Mouse (Mus musculus): ENCODE measurements around the gene Pank3. TPM values are rescaled to one million over a fixed set of nuclear protein-coding genes. Genes with fewer than 3 reads are reported as not detected.

Gene Pank3
- total and polyA plus RNA-seq, 3 experiments, result 18.2 to 40.2 (median 22.5) TPM

DNA sequence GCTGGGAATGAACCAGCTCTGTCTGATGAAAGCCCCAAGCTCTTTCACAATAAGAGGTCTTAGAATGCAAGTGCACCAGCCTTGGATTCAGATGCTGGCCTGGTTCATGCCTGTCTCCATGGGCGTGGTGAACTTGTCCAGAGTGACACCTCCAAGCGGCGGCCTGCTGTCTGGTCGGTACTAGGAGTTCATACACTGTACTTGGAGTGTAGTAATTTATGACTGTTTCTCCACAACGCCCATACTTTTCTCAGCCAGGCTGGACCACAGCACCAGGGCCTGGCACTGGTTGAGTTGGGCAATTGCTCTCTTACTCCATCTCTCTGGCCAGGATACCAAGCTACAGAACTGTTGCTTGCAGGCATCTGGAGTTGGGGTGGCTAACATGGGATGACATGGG is 45.4 kb upstream of the Pank3 start:
- no peak overlapping the region for H3K27ac ChIP-seq (ENCODE audit: insufficient read depth, low read depth)
- H3K4me1 ChIP-seq (ENCODE audit: control insufficient read depth in 1 of 2, insufficient read depth in 2 of 2), result 0 out of 4 replicates have a peak, but pooled peaks cover 0 to 2% of the 10 kb centered on the region in 2 experiments
- in situ Hi-C loops (cut with MboI; ENCODE audit: low pct_ligation_motif_present, low pct_unique_long_range_greater_than_20kb, low sequenced_read_pairs), result no loop called here
- H3K79me2 ChIP-seq (replicated peaks; ENCODE audit: control insufficient read depth, extremely low read depth, insufficient read depth, poor library complexity, severe bottlenecking), result no peaks in the 10 kb centered on the region
- H3K4me3 ChIP-seq (replicated peaks in 1 of 3; ENCODE audit: low read depth in 2 of 3, low read length in 2 of 3, poor library complexity in 1 of 3), result no peak overlapping the region
- no peak overlapping the region for H3K9ac ChIP-seq (ENCODE audit: insufficient read depth, low read depth)
- TF ChIP-seq USF1 (IDR thresholded peaks at IDR 0.05; ENCODE audit: low read depth, low read length) (no peak), NELFE (IDR thresholded peaks at IDR 0.05; ENCODE audit: low read depth, low read length) (no peak), IRF4 (IDR thresholded peaks at IDR 0.05; ENCODE audit: low read depth, low read length) (no peak), MAZ (IDR thresholded peaks at IDR 0.05; ENCODE audit: low read depth, low read length) (no peak), ELF1 (IDR thresholded peaks at IDR 0.05; ENCODE audit: low read depth, low read length) (no peak), JUND (conservative IDR thresholded peaks at IDR 0.05; ENCODE audit: low read depth, low read length) (no peak), MAFK (IDR thresholded peaks at IDR 0.05; ENCODE audit: insufficient replicate concordance, low read length) (no peak), USF2 (conservative IDR thresholded peaks at IDR 0.05; ENCODE audit: low read depth, low read length) (no peak), ZKSCAN1 (IDR thresholded peaks at IDR 0.05; ENCODE audit: borderline replicate concordance, low read depth, low read length) (no peak), SIN3A (IDR thresholded peaks at IDR 0.05; ENCODE audit: low read length) (no peak), UBTF (IDR thresholded peaks at IDR 0.05; ENCODE audit: low read depth, low read length) (no peak), POLR2A (IDR thresholded peaks at IDR 0.05; ENCODE audit: low read depth, low read length) (no peak), HCFC1 (IDR thresholded peaks at IDR 0.05; ENCODE audit: low read depth, low read length) (no peak)
- H3K27me3 ChIP-seq (replicated peaks), result no peaks in the 10 kb centered on the region
- DNase-seq (ENCODE audit: extremely low read depth), result no peak
- H3K4me2 ChIP-seq (ENCODE audit: insufficient read depth, low read depth, poor library complexity, severe bottlenecking), result no peak overlapping the region
- peaks cover 3% of the 10 kb centered on the region for H3K9me3 ChIP-seq (replicated peaks; ENCODE audit: low read length)
- no peaks in the 10 kb centered on the region for H3K36me3 ChIP-seq (replicated peaks in 1 of 2; ENCODE audit: control insufficient read depth in 1 of 2, insufficient read depth in 1 of 2, low read length in 1 of 2)
- dilution Hi-C loops (cut with MboI; ENCODE audit: extremely low pct_ligation_motif_present, extremely low pct_unique_long_range_greater_than_20kb, low sequenced_read_pairs), result no loop called here

DNA sequence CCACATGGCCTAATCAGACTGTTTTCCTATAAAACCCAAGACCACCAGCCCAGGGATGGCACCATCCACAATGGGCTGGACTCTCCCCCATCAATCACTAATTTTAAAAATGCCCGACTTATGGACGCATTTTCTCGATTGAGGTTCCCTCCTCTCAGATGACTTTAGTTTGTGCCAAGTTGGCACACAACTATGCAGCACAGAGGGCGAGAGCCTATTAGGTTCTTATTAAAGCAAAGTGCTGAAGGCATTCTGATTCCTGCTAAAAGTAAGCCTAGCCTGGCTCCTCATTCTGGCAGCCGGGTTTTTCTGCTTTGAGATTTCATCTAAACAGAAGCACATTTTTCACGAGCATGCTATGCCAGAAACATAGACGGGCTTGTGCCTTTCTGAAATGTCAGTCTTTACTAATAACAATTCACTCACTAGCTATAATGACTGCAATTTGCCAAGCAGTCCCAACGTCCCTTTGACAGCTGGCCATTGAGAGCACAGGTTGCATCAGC is 42.9 kb upstream of the Pank3 start:
- Histone ChIP-seq H3K4me3 (replicated peaks in 1 of 3; ENCODE audit: low read depth in 2 of 3, low read length in 2 of 3, poor library complexity in 1 of 3) (no peak overlapping the region), H3K9ac (ENCODE audit: insufficient read depth, low read depth) (no peak overlapping the region), H3K9me3 (replicated peaks; ENCODE audit: low read length) (peaks cover 5% of the 10 kb centered on the region), H3K79me2 (replicated peaks; ENCODE audit: control insufficient read depth, extremely low read depth, insufficient read depth, poor library complexity, severe bottlenecking) (no peaks in the 10 kb centered on the region), H3K36me3 (replicated peaks in 1 of 2; ENCODE audit: control insufficient read depth in 1 of 2, insufficient read depth in 1 of 2, low read length in 1 of 2) (no peaks in the 10 kb centered on the region), H3K27me3 (replicated peaks) (peaks cover 1% of the 10 kb centered on the region), H3K27ac (ENCODE audit: insufficient read depth, low read depth) (no peak overlapping the region), H3K4me2 (ENCODE audit: insufficient read depth, low read depth, poor library complexity, severe bottlenecking) (no peak overlapping the region), H3K4me1 (ENCODE audit: control insufficient read depth in 1 of 2, insufficient read depth in 2 of 2) (peaks cover 2 to 4% of the 10 kb centered on the region in 2 experiments; a peak in 1 of 4 replicates)
- dilution Hi-C loops (cut with MboI; ENCODE audit: extremely low pct_ligation_motif_present, extremely low pct_unique_long_range_greater_than_20kb, low sequenced_read_pairs) (no loop called here), in situ Hi-C loops (cut with MboI; ENCODE audit: low pct_ligation_motif_present, low pct_unique_long_range_greater_than_20kb, low sequenced_read_pairs) (no loop called here)
- DNase-seq (ENCODE audit: extremely low read depth), result no peak
- TF ChIP-seq HCFC1 (IDR thresholded peaks at IDR 0.05; ENCODE audit: low read depth, low read length), result no peak
- TF ChIP-seq CHD1 (IDR thresholded peaks at IDR 0.05; ENCODE audit: low read depth, low read length), result no peak
- TF ChIP-seq ZNF384 (IDR thresholded peaks at IDR 0.05; ENCODE audit: low read depth, low read length), result no peak
- TF ChIP-seq MAZ (IDR thresholded peaks at IDR 0.05; ENCODE audit: low read depth, low read length), result no peak
- no peak for TF ChIP-seq PAX5 (IDR thresholded peaks at IDR 0.05; ENCODE audit: low read length)
- no peak for TF ChIP-seq ZC3H11A (IDR thresholded peaks at IDR 0.05; ENCODE audit: low read depth, low read length)
- TF ChIP-seq USF1 (IDR thresholded peaks at IDR 0.05; ENCODE audit: low read depth, low read length), result no peak
- TF ChIP-seq RCOR1 (conservative IDR thresholded peaks at IDR 0.05; ENCODE audit: low read depth, low read length), result no peak
- TF ChIP-seq MAFK (IDR thresholded peaks at IDR 0.05; ENCODE audit: insufficient replicate concordance, low read length), result no peak
- no peak for TF ChIP-seq E2F4 (IDR thresholded peaks at IDR 0.05; ENCODE audit: insufficient replicate concordance, low read depth, low read length)
- no peak for TF ChIP-seq SMC3 (IDR thresholded peaks at IDR 0.05; ENCODE audit: low read depth, low read length)
- TF ChIP-seq JUND (conservative IDR thresholded peaks at IDR 0.05; ENCODE audit: low read depth, low read length), result no peak
- TF ChIP-seq TBP (conservative IDR thresholded peaks at IDR 0.05; ENCODE audit: low read depth, low read length), result no peak
- no peak for TF ChIP-seq ETS1 (conservative IDR thresholded peaks at IDR 0.05; ENCODE audit: low read depth, low read length)
- TF ChIP-seq CHD2 (IDR thresholded peaks at IDR 0.05; ENCODE audit: low read length), result no peak
- no peak for TF ChIP-seq USF2 (conservative IDR thresholded peaks at IDR 0.05; ENCODE audit: low read depth, low read length)
